Mouse (Mus musculus) megakaryocyte, adult 5-6 weeks (primary cell): Measurements from ENCODE around the gene Klc3. TPM values are rescaled to one million over a fixed set of nuclear protein-coding genes. Genes with fewer than 3 reads are reported as not detected.

ENCODE experiments used
- ATAC-seq: 2 replicates; pipeline ENCODE4 v1.8.0; 2016; ENCODE audit warnings: mild to moderate bottlenecking, inconsistent platforms; ENCODE audit not compliant: poor library complexity, severe bottlenecking
- total RNA-seq, 2 experiments: library from RNA; stranded (forward) in 1 of 2; stranded (reverse) in 1 of 2; fragments of 153-499, 151-499 nt in 1 of 2; fragments of 221-1000, 200-1000 nt in 1 of 2; gene quantifications; 2 replicates each; pipeline versions ENCODE4 v1.2.3 to v1.2.4; 2015 to 2017

Gene Klc3
- total RNA-seq, 2 experiments from 2014 or later = 0.09 TPM; not detected in 1

DNA sequence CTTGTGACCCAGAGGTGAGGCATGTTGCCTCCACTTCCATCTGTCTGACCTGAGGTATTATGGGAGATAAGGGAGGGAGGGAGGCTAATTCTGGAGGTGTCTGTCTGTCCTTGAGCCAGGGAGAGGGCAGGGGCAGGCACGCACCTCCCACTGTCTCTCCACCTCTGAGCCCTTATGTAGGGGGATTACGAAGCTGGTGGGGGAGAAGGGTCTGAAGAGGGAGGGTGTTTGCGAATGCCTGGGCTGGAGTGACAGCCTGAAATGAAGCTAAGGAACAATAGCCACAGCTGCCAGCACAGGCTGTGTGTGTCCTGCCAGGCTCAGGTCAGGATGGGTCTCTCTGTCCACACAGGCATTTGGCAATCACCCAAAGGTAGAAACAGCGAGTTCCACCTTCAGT lies 41.6 kb downstream of the Klc3 start:
- ATAC-seq = no peak

DNA sequence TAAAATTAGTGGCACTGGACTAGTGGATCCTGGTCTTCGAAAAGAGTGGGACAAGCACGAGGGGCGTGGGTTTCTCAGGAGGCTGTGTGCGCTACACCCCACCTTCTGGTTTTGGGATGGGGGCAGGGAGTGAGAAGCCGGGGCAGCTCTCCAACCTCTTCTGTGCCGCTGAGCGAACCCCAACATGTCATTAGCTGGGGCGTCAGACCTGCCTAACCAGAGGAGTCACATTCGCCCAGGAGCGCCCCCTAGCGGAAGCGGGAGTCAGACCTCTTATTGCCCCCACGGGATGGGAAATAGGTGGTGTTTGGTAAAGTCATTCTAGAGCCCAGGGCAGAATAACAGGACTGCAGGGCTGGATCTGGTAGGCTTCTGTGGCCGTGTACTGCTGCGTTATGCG lies 42.2 kb downstream of the Klc3 start:
- ATAC-seq = peak; percentile 34

DNA sequence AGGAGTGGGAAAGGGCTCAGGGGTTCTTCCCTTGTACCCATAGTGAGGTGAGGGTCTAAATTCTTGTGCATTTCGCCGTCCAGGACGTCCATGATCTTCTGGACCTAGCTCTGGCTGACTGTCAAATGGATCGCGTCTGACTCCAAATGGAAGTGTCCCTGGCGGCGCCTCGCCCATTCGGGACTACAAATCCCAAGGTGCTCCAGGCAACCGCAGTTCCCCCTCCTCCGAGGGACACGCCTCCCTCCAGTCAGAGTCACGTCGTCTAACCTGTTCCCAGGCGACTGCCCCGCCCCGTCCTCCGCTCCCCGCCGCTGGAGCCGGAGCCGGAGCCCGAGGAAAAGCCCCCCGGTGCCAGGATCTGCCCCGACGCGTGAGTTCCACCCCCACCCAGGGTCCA lies 43.0 kb downstream of the Klc3 start:
- ATAC-seq = peak; percentile 69

DNA sequence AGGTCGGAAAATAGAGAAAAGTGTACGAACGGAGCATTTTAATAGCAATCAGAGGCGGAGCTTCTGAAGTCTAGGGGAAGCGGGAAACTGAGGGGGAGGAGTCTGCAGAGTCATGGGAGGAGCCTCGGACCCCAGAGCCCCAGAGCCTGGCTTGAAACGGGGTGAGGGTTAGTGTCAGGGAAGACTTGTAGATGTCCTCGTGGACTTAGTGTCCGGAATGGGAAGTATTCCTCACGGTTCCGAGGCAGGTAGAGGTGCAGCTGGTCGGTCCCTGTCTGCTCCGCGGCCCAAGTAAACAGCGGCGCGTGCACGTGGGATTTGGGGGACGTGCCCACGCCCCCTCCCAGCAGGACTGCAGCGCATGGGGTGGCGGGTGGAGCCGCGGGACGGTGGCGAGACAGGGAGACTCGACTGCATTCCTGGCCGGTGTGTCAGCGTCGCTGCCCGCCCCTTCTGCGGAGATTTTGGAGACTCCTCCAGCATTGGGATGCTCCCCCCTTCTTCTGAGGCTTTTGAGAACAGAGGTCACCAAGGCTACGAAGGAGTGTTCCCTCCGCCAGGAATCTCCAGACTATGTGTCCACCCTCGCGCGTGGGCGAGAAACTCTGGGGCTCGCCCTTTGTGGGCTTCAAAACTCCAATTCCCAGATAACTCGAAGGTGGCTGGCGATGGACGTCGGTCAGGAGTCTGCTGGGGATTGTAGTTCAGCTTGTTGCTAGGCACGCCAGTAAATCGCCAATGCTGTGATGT lies 43.8 kb downstream of the Klc3 start:
- ATAC-seq = peak; percentile 40

DNA sequence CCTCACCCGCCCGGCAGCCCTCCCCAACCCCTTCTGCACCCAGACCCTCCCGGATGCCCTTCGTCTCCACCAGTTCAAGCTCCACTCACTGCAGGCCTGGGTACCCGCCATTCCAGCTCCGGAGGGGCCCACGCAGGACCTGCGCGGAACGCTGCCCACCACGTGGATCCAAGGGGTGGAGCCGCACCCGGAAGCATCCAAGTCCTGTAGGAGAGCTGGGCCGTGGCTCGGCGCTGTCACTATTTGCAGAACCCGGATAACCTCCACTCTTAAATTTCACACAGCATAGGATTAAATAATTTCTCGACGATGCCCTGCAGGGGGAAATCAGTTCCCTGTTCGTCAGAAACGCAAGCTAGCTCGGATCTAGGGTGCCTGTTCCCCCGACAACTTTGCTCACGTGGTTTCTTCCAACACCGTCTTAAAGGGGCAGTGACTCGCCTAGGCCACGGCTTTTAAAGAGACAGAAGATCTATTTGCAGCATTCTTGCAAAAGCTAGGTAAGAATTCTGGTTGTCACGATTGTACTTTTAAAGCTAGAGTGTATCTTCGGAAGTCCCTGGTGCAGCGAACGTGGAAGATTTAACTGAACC lies 44.5 kb downstream of the Klc3 start, which contains the start of the genes Cd3eap and Ppp1r13l:
Gene Cd3eap, minus strand, starts transcription at position 185 of the 593 bp plus-strand sequence.
Gene Ppp1r13l, plus strand, starts transcription at position 451 of the 593 bp plus-strand sequence.
- ATAC-seq = peak; percentile 61

DNA sequence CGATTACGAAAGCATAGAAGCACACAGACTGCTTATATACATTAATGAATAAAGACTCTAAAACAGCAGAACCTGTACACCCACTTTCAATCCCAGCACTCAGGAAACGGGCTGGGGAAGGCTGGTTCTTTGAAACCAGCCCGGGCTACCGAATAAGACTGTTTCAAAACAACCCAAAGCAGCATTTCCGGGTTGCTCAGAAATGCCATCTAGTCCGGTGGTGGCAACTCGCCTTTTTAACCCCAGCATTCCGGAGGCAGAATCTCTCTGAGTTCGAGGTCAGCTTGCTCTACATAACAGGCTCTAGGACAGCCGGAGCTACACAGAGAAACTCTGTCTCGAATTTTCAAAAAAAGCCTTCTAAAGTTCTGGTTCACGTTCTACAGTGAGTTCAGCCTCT lies 45.3 kb downstream of the Klc3 start:
- ATAC-seq = no peak

DNA sequence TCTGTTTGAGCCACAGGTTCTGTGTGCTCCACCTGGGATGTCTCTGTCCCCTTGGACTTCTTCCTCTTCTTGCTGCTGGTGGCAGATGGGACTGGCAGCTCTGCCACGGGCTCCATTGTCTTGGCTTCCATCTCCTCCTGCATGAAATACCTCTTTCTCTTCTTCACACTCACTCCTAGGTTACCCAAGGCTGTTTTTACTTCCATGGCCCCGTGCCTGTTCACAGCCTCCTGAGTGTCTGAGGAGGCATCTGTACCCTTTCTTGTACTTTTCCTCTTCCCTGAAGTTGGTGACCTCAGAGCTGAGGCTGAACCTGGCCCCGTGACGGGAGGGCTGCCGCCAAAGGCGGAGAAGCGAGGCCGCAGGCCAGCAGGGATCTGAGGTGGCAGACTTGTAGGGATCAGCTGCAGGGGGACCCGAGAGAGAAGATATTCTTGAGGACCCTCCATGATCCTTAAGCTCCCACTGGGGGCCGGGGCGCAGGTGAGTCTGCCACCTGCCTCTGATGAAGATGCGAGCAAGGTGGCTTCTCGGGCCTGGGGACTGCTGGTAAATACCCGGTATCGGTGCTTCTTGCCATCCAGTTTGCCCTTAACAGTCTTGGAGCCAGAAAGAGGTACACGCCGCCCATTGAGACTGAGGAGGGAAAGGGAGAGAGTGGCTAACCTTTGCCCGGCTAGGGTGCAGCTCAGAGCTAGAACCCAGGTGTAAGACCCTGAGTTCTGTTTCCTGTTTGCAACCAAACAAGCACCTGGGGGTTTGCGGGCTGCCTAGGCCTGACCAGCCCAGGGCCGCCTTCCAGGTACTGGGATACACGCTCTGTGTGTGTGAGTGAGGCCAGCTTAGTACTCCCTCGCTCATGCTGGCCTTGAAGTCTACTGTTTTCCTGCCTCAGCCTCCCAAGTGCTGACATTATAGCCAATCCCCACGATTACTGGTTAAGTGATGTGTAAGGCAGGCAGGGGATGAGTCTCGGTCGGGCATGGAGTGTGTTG lies 46.2 kb downstream of the Klc3 start:
- no peak for ATAC-seq

DNA sequence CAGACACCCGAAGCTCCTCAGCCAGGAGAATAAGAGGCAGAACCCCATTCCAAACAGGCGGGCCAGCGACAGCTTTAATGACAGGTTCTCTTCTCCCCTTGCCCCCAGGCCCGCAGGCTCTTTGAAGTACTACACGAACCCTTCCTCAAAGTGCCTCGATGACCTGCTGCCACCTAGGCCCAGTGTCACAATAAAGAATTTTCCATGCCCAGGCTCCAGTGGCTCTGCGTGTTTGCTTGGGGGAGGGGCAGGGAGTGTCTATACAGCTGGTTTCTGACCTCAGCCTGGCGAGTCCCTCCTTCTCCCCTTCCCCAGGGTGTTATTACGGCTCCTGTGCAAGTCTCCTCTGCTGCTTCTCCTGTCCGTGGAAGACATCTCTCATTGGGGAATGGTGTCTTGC lies 47.6 kb downstream of the Klc3 start:
- no peak for ATAC-seq

DNA sequence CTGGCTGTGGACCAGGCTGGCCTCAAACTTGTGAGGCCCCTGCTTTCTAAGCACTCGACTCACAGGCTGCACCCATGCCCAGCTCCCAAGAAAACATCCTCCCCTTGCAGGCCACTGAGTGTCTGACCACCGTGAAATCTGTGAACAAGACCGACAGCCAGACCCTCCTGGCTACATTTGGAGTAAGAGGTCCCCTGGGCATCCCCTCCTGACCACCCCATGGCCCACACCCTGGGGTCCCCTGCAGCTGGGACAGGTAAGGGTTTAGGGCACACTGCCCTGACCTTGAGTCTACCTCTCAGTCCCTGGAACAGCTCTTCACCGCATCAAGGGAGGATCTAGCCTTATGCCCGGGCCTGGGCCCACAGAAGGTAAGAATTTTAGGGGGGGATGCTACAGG lies 48.9 kb downstream of the Klc3 start:
- no peak for ATAC-seq

DNA sequence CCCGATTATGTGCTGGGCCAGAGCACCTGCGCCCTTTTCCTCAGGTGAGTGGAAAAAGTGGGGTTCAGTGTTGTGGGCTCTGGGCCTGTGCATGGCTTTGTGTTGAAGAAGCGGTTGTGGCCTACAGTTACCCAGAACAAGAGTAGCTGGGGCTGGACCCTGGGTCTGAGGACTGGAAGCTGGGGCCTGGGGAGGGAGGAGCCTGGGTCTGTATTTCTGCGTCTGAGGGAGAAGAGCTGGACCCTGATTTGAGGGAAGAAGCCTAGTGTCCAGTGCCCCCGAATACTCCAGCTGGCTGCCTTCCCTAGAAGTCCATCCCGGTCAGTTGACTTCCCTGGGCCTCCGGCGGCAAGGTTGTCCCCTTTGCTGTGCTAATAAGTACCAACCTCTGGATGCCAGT lies 53.7 kb downstream of the Klc3 start:
- no peak for ATAC-seq

DNA sequence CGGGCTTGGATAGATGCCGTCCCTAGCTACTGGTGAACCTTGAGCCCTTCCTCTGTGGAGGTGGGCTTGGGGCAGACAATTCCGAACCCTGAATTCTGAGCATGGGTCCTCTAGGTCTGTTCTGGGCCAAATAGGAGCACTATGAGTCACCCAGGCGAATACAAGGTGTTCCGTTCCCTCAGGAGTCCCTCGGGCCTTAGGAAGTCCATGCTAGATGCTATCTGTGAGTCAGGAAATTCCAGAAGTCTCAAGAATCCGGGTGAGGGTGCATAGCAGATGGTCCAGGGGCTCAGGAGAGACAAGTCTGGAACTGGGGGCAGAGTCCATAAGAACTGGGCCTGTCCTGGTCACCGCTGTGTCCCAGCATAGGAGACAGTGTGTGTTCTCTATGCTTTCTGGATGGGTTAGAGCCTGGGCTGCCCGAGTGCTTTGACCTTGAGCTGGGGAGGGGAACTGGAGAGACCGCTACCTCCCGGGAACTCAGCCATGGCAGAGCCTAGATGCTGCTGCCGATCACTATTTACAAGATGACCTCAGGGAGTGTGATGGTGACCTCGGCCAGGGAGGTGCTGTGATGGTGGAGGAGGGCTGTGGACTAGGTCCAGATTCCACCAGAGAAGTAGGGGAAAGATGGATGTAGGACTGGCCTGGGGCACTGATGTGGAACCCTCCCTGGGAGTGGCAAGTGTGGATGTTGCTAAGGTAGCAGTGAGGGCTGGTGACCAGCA lies 54.6 kb downstream of the Klc3 start:
- no peak for ATAC-seq

DNA sequence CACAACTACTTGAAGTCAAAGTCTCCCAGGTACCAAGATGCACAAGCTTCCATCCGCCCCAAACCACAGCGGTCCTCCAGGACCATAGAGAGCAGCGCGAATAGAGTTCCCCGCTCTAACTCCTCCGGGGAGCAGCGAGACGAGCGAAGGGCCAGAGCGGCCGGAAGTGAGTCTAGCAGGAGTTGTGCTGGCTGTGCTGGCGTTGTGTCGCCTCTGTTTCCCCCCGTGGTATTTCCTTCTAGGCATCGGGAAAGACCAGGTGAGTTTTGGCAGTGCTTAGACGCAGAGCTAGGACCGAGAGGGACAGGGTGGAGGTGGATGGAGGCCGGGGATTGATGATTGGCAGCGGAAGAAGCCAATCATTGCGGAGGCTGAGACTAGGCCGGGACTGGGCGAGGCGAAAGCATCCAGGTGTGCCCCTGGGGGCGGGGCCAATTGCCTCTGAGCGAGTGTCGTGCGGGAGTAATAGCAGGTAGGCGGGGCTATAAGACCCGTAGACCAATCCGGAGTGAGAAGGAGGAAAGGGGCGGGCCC lies 58.9 kb downstream of the Klc3 start:
- peak; percentile 90 for ATAC-seq

Other genes starting within 250 kb of the Klc3 start
- not detected in 2 replicates for gene Gipr, start 238.0 kb downstream of the Klc3 start, total RNA-seq (2015)
- not detected in 2 replicates for gene Gipr, start 238.0 kb downstream of the Klc3 start, total RNA-seq (2017)
- gene Eml2, start 227.7 kb downstream of the Klc3 start, total RNA-seq (2015) = 5.2 and 9.1 TPM in 2 replicates
- gene Eml2, start 227.7 kb downstream of the Klc3 start, total RNA-seq (2017) = 8.7 and 13.4 TPM in 2 replicates
- not detected in 2 replicates for gene Gpr4, start 191.6 kb downstream of the Klc3 start, total RNA-seq (2015)
- gene Gpr4, start 191.6 kb downstream of the Klc3 start, total RNA-seq (2017) = 0.12 TPM in 1 of 2 replicates, not detected in the other
- gene Opa3, start 175.8 kb downstream of the Klc3 start, total RNA-seq (2015) = 12.3 and 15.7 TPM in 2 replicates
- 18.2 and 20.7 TPM in 2 replicates for gene Opa3, start 175.8 kb downstream of the Klc3 start, total RNA-seq (2017)
- gene Vasp, start 132.3 kb downstream of the Klc3 start, total RNA-seq (2015) = 122 and 129 TPM in 2 replicates
- 180 and 227 TPM in 2 replicates for gene Vasp, start 132.3 kb downstream of the Klc3 start, total RNA-seq (2017)
- not detected in 2 replicates for gene Ppm1n, start 124.0 kb downstream of the Klc3 start, total RNA-seq (2015)
- gene Ppm1n, start 124.0 kb downstream of the Klc3 start, total RNA-seq (2017) = not detected in 2 replicates
- 0.48 TPM in 1 of 2 replicates, not detected in the other for gene Rtn2, start 121.5 kb downstream of the Klc3 start, total RNA-seq (2015)
- not detected in 2 replicates for gene Rtn2, start 121.5 kb downstream of the Klc3 start, total RNA-seq (2017)
- 24.0 and 25.4 TPM in 2 replicates for gene Fosb, start 94.1 kb downstream of the Klc3 start, total RNA-seq (2015)
- gene Fosb, start 94.1 kb downstream of the Klc3 start, total RNA-seq (2017) = 26.9 and 30.4 TPM in 2 replicates
- 18.9 and 26.4 TPM in 2 replicates for gene Ercc1, start 59.3 kb downstream of the Klc3 start, total RNA-seq (2015)
- 17.5 and 21.4 TPM in 2 replicates for gene Ercc1, start 59.3 kb downstream of the Klc3 start, total RNA-seq (2017)
- 3.4 TPM in 2 replicates for gene Cd3eap, start 44.6 kb downstream of the Klc3 start, total RNA-seq (2015)
- gene Cd3eap, start 44.6 kb downstream of the Klc3 start, total RNA-seq (2017) = 9.0 and 11.5 TPM in 2 replicates
- gene Ppp1r13l, start 44.4 kb downstream of the Klc3 start, total RNA-seq (2015) = 4.1 and 4.2 TPM in 2 replicates
- 0.45 TPM in 1 of 2 replicates, not detected in the other for gene Ppp1r13l, start 44.4 kb downstream of the Klc3 start, total RNA-seq (2017)
- 4.9 and 5.7 TPM in 2 replicates for gene Ercc2, start 22.1 kb downstream of the Klc3 start, total RNA-seq (2015)
- 12.6 and 19.2 TPM in 2 replicates for gene Ercc2, start 22.1 kb downstream of the Klc3 start, total RNA-seq (2017)
- gene Ckm, start 672 bp upstream of the Klc3 start, total RNA-seq (2015) = 0.14 and 0.18 TPM in 2 replicates
- 0.26 and 0.45 TPM in 2 replicates for gene Ckm, start 672 bp upstream of the Klc3 start, total RNA-seq (2017)
- 11.4 and 14.7 TPM in 2 replicates for gene Mark4, start 54.7 kb upstream of the Klc3 start, total RNA-seq (2015)
- 6.4 and 9.4 TPM in 2 replicates for gene Mark4, start 54.7 kb upstream of the Klc3 start, total RNA-seq (2017)
- 0.09 and 0.14 TPM in 2 replicates for gene Exoc3l2, start 59.2 kb upstream of the Klc3 start, total RNA-seq (2015)
- gene Exoc3l2, start 59.2 kb upstream of the Klc3 start, total RNA-seq (2017) = 0.28 and 0.62 TPM in 2 replicates
- gene Bloc1s3, start 104.3 kb upstream of the Klc3 start, total RNA-seq (2015) = 3.9 and 6.2 TPM in 2 replicates
- gene Bloc1s3, start 104.3 kb upstream of the Klc3 start, total RNA-seq (2017) = 2.7 and 4.0 TPM in 2 replicates
- 27.1 and 32.1 TPM in 2 replicates for gene Trappc6a, start 104.3 kb upstream of the Klc3 start, total RNA-seq (2015)
- 15.3 and 18.0 TPM in 2 replicates for gene Trappc6a, start 104.3 kb upstream of the Klc3 start, total RNA-seq (2017)
- 0.23 TPM in 1 of 2 replicates, not detected in the other for gene Nkpd1, start 113.7 kb upstream of the Klc3 start, total RNA-seq (2015)
- gene Nkpd1, start 113.7 kb upstream of the Klc3 start, total RNA-seq (2017) = not detected in 2 replicates
- 10.4 and 13.1 TPM in 2 replicates for gene Ppp1r37, start 159.0 kb upstream of the Klc3 start, total RNA-seq (2015)
- 14.1 and 14.3 TPM in 2 replicates for gene Ppp1r37, start 159.0 kb upstream of the Klc3 start, total RNA-seq (2017)
- gene Zfp296, start 173.2 kb upstream of the Klc3 start, total RNA-seq (2015) = 4.5 and 5.4 TPM in 2 replicates
- gene Zfp296, start 173.2 kb upstream of the Klc3 start, total RNA-seq (2017) = 3.2 and 4.8 TPM in 2 replicates
- gene Gemin7, start 173.5 kb upstream of the Klc3 start, total RNA-seq (2015) = 78.2 and 107 TPM in 2 replicates
- gene Gemin7, start 173.5 kb upstream of the Klc3 start, total RNA-seq (2017) = 39.9 and 49.3 TPM in 2 replicates
- 15.8 and 23.4 TPM in 2 replicates for gene Clasrp, start 200.4 kb upstream of the Klc3 start, total RNA-seq (2015)
- gene Clasrp, start 200.4 kb upstream of the Klc3 start, total RNA-seq (2017) = 28.8 and 32.6 TPM in 2 replicates
- 8.3 and 8.6 TPM in 2 replicates for gene Relb, start 225.3 kb upstream of the Klc3 start, total RNA-seq (2015)
- gene Relb, start 225.3 kb upstream of the Klc3 start, total RNA-seq (2017) = 9.3 and 10.3 TPM in 2 replicates